Mouse (Mus musculus) olfactory bulb, adult 2 months (tissue): ENCODE measurements around the gene Itgb3bp.

Source experiments
- CTCF ChIP-seq: fragments of 200-500 bp; IDR thresholded peaks from 2 replicates; pipeline ENCODE4 v1.5.1; 2012; ENCODE audit warnings: low read depth, mild to moderate bottlenecking, low read length, moderate library complexity; ENCODE audit not compliant: insufficient read depth
- POLR2A ChIP-seq: fragments of 200-500 bp; IDR thresholded peaks from 2 replicates; pipeline ENCODE4 v1.6.1; 2012; ENCODE audit warnings: mild to moderate bottlenecking, low read depth, low read length, moderate library complexity; ENCODE audit not compliant: insufficient read depth

- TF ChIP-seq POLR2A, result no peak
- TF ChIP-seq CTCF, result no peak
Observed at GRCm38 (mm10) chr4:99752426-99752825, 177.2 kb downstream of the Itgb3bp start.
